Mouse (Mus musculus): ENCODE measurements around the gene Dhrs2. TPM values are rescaled to one million over a fixed set of nuclear protein-coding genes. Genes with fewer than 3 reads are reported as not detected.

Gene Dhrs2
- polyA plus RNA-seq, 1 experiment from 2014 or later = 0.37 TPM

- H3K9me3 ChIP-seq (ENCODE audit: control insufficient read depth, low read length) = no peaks in the 10 kb centered on the region
- H3K4me1 ChIP-seq (ENCODE audit: control insufficient read depth, insufficient read depth, low read length) = no peaks in the 10 kb centered on the region
- no peaks in the 10 kb centered on the region for H3K27me3 ChIP-seq (replicated peaks; ENCODE audit: control insufficient read depth, insufficient read depth, low read length)
- WGBS = 28% methylated on average over 1 of the region's 1 CpGs
- no peak overlapping the region for H3K27ac ChIP-seq (ENCODE audit: low read length)
- H3K4me3 ChIP-seq (ENCODE audit: low read length) = no peak overlapping the region
- no peaks in the 10 kb centered on the region for H3K36me3 ChIP-seq (ENCODE audit: control insufficient read depth, insufficient read depth, low read length)
- no peak for ATAC-seq
- no peak overlapping the region for H3K4me2 ChIP-seq (ENCODE audit: low read depth, low read length)
- no peak overlapping the region for H3K9ac ChIP-seq (ENCODE audit: low read depth, low read length)
Measured at GRCm38 (mm10) chr14:55223172-55223571, 1.4 kb downstream of the Dhrs2 start.

GRCm38 (mm10) chr14:55234639-55235038, 12.8 kb downstream of the Dhrs2 start:
- H3K27me3 ChIP-seq (replicated peaks; ENCODE audit: control insufficient read depth, insufficient read depth, low read length) = no peaks in the 10 kb centered on the region
- H3K4me2 ChIP-seq (ENCODE audit: low read depth, low read length) = no peak overlapping the region
- no peak overlapping the region for H3K27ac ChIP-seq (ENCODE audit: low read length)
- ATAC-seq = no peak
- H3K9ac ChIP-seq (ENCODE audit: low read depth, low read length) = no peak overlapping the region
- no peak overlapping the region for H3K4me3 ChIP-seq (ENCODE audit: low read length)
- no peaks in the 10 kb centered on the region for H3K36me3 ChIP-seq (ENCODE audit: control insufficient read depth, insufficient read depth, low read length)
- H3K4me1 ChIP-seq (ENCODE audit: control insufficient read depth, insufficient read depth, low read length) = no peaks in the 10 kb centered on the region
- WGBS = 89% methylated on average over 11 of the region's 11 CpGs
- H3K9me3 ChIP-seq (ENCODE audit: control insufficient read depth, low read length) = no peaks in the 10 kb centered on the region

GRCm38 (mm10) chr14:55236685-55237084, 14.9 kb downstream of the Dhrs2 start:
- Histone ChIP-seq H3K27me3 (replicated peaks; ENCODE audit: control insufficient read depth, insufficient read depth, low read length) (no peaks in the 10 kb centered on the region), H3K4me2 (ENCODE audit: low read depth, low read length) (no peak overlapping the region), H3K4me3 (ENCODE audit: low read length) (no peak overlapping the region), H3K4me1 (ENCODE audit: control insufficient read depth, insufficient read depth, low read length) (no peaks in the 10 kb centered on the region), H3K27ac (ENCODE audit: low read length) (no peak overlapping the region), H3K9ac (ENCODE audit: low read depth, low read length) (no peak overlapping the region), H3K36me3 (ENCODE audit: control insufficient read depth, insufficient read depth, low read length) (no peaks in the 10 kb centered on the region), H3K9me3 (ENCODE audit: control insufficient read depth, low read length) (no peaks in the 10 kb centered on the region)
- WGBS = 78% methylated on average over 2 of the region's 2 CpGs
- ATAC-seq = no peak

- Histone ChIP-seq H3K9me3 (ENCODE audit: control insufficient read depth, low read length) (no peaks in the 10 kb centered on the region), H3K27me3 (replicated peaks; ENCODE audit: control insufficient read depth, insufficient read depth, low read length) (no peaks in the 10 kb centered on the region), H3K4me3 (ENCODE audit: low read length) (no peak overlapping the region), H3K9ac (ENCODE audit: low read depth, low read length) (no peak overlapping the region), H3K27ac (ENCODE audit: low read length) (no peak overlapping the region), H3K4me1 (ENCODE audit: control insufficient read depth, insufficient read depth, low read length) (no peaks in the 10 kb centered on the region), H3K4me2 (ENCODE audit: low read depth, low read length) (no peak overlapping the region), H3K36me3 (ENCODE audit: control insufficient read depth, insufficient read depth, low read length) (no peaks in the 10 kb centered on the region)
- no peak for ATAC-seq
- 88% methylated on average over 1 of the region's 1 CpGs for WGBS
Measured at GRCm38 (mm10) chr14:55242664-55243063, 20.9 kb downstream of the Dhrs2 start.

- H3K4me2 ChIP-seq (ENCODE audit: low read depth, low read length) = no peak overlapping the region
- H3K27ac ChIP-seq (ENCODE audit: low read length) = no peak overlapping the region
- 47% methylated on average over 6 of the region's 6 CpGs for WGBS
Measured at GRCm38 (mm10) chr14:55247181-55247580, 25.4 kb downstream of the Dhrs2 start.

GRCm38 (mm10) chr14:55248284-55248683, 26.5 kb downstream of the Dhrs2 start:
- no peaks in the 10 kb centered on the region for H3K27me3 ChIP-seq (replicated peaks; ENCODE audit: control insufficient read depth, insufficient read depth, low read length)
- no peaks in the 10 kb centered on the region for H3K36me3 ChIP-seq (ENCODE audit: control insufficient read depth, insufficient read depth, low read length)
- no peak overlapping the region for H3K4me2 ChIP-seq (ENCODE audit: low read depth, low read length)
- H3K27ac ChIP-seq (ENCODE audit: low read length) = no peak overlapping the region
- H3K9ac ChIP-seq (ENCODE audit: low read depth, low read length) = no peak overlapping the region
- H3K9me3 ChIP-seq (ENCODE audit: control insufficient read depth, low read length) = 0 out of 2 replicates have a peak, but pooled peaks cover 4% of the 10 kb centered on the region
- 78% methylated on average over 6 of the region's 6 CpGs for WGBS
- no peaks in the 10 kb centered on the region for H3K4me1 ChIP-seq (ENCODE audit: control insufficient read depth, insufficient read depth, low read length)
- ATAC-seq = no peak
- no peak overlapping the region for H3K4me3 ChIP-seq (ENCODE audit: low read length)

More at GRCm38 (mm10) chr14:55247181-55247580, 25.4 kb downstream of the Dhrs2 start:
- no peak for ATAC-seq
- no peaks in the 10 kb centered on the region for H3K4me1 ChIP-seq (ENCODE audit: control insufficient read depth, insufficient read depth, low read length)
- no peaks in the 10 kb centered on the region for H3K9me3 ChIP-seq (ENCODE audit: control insufficient read depth, low read length)
- no peak overlapping the region for H3K4me3 ChIP-seq (ENCODE audit: low read length)
- H3K36me3 ChIP-seq (ENCODE audit: control insufficient read depth, insufficient read depth, low read length) = no peaks in the 10 kb centered on the region
- H3K27me3 ChIP-seq (replicated peaks; ENCODE audit: control insufficient read depth, insufficient read depth, low read length) = no peaks in the 10 kb centered on the region
- no peak overlapping the region for H3K9ac ChIP-seq (ENCODE audit: low read depth, low read length)

GRCm38 (mm10) chr14:55253580-55253979, 31.8 kb downstream of the Dhrs2 start:
- Histone ChIP-seq H3K4me1 (ENCODE audit: control insufficient read depth, insufficient read depth, low read length) (no peaks in the 10 kb centered on the region), H3K27me3 (replicated peaks; ENCODE audit: control insufficient read depth, insufficient read depth, low read length) (no peaks in the 10 kb centered on the region), H3K36me3 (ENCODE audit: control insufficient read depth, insufficient read depth, low read length) (no peaks in the 10 kb centered on the region), H3K9ac (ENCODE audit: low read depth, low read length) (no peak overlapping the region), H3K27ac (ENCODE audit: low read length) (no peak overlapping the region), H3K4me2 (ENCODE audit: low read depth, low read length) (no peak overlapping the region), H3K4me3 (ENCODE audit: low read length) (no peak overlapping the region), H3K9me3 (ENCODE audit: control insufficient read depth, low read length) (0 out of 2 replicates have a peak, but pooled peaks cover 4% of the 10 kb centered on the region)
- WGBS = 68% methylated on average over 4 of the region's 4 CpGs
- no peak for ATAC-seq

- no peaks in the 10 kb centered on the region for H3K36me3 ChIP-seq (ENCODE audit: control insufficient read depth, insufficient read depth, low read length)
- WGBS = 63% methylated on average over 6 of the region's 6 CpGs
- no peak overlapping the region for H3K9ac ChIP-seq (ENCODE audit: low read depth, low read length)
Measured at GRCm38 (mm10) chr14:55255443-55255842, 33.6 kb downstream of the Dhrs2 start.

GRCm38 (mm10) chr14:55271158-55271557, 49.4 kb downstream of the Dhrs2 start:
- Histone ChIP-seq H3K27me3 (replicated peaks; ENCODE audit: control insufficient read depth, insufficient read depth, low read length) (no peaks in the 10 kb centered on the region), H3K9ac (ENCODE audit: low read depth, low read length) (no peak overlapping the region), H3K27ac (ENCODE audit: low read length) (no peak overlapping the region), H3K4me1 (ENCODE audit: control insufficient read depth, insufficient read depth, low read length) (no peaks in the 10 kb centered on the region), H3K4me3 (ENCODE audit: low read length) (no peak overlapping the region), H3K4me2 (ENCODE audit: low read depth, low read length) (no peak overlapping the region), H3K36me3 (ENCODE audit: control insufficient read depth, insufficient read depth, low read length) (no peaks in the 10 kb centered on the region), H3K9me3 (ENCODE audit: control insufficient read depth, low read length) (no peaks in the 10 kb centered on the region)
- 55% methylated on average over 3 of the region's 3 CpGs for WGBS
- ATAC-seq = no peak

More at GRCm38 (mm10) chr14:55255443-55255842, 33.6 kb downstream of the Dhrs2 start:
- Histone ChIP-seq H3K4me3 (ENCODE audit: low read length) (no peak overlapping the region), H3K27ac (ENCODE audit: low read length) (no peak overlapping the region), H3K9me3 (ENCODE audit: control insufficient read depth, low read length) (0 out of 2 replicates have a peak, but pooled peaks cover 4% of the 10 kb centered on the region), H3K4me1 (ENCODE audit: control insufficient read depth, insufficient read depth, low read length) (no peaks in the 10 kb centered on the region), H3K27me3 (replicated peaks; ENCODE audit: control insufficient read depth, insufficient read depth, low read length) (no peaks in the 10 kb centered on the region), H3K4me2 (ENCODE audit: low read depth, low read length) (no peak overlapping the region)
- ATAC-seq = no peak

- H3K9me3 ChIP-seq (ENCODE audit: control insufficient read depth, low read length) = no peaks in the 10 kb centered on the region
- no peaks in the 10 kb centered on the region for H3K4me1 ChIP-seq (ENCODE audit: control insufficient read depth, insufficient read depth, low read length)
- no peaks in the 10 kb centered on the region for H3K27me3 ChIP-seq (replicated peaks; ENCODE audit: control insufficient read depth, insufficient read depth, low read length)
- no peak overlapping the region for H3K9ac ChIP-seq (ENCODE audit: low read depth, low read length)
- ATAC-seq = no peak
- no peak overlapping the region for H3K27ac ChIP-seq (ENCODE audit: low read length)
- no peak overlapping the region for H3K4me3 ChIP-seq (ENCODE audit: low read length)
- 74% methylated on average over 4 of the region's 4 CpGs for WGBS
- no peak overlapping the region for H3K4me2 ChIP-seq (ENCODE audit: low read depth, low read length)
- no peaks in the 10 kb centered on the region for H3K36me3 ChIP-seq (ENCODE audit: control insufficient read depth, insufficient read depth, low read length)
Measured at GRCm38 (mm10) chr14:55273023-55273422, 51.2 kb downstream of the Dhrs2 start.

Data from intestine, embryonic 16.5 days (tissue).